Mouse (Mus musculus): Measurements from ENCODE around the gene Usp54.

GRCm38 (mm10) chr14:20564692-20565091, 76.2 kb downstream of the Usp54 start:
- TF ChIP-seq CTCF (IDR thresholded peaks at IDR 0.05; ENCODE audit: control insufficient read depth, insufficient read depth, insufficient replicate concordance, low read depth, low read length) (no peak), POLR2A (IDR thresholded peaks at IDR 0.05; ENCODE audit: control insufficient read depth, low read depth, low read length) (no peak)

Data from testis, adult 2 months (tissue).